Mouse (Mus musculus) megakaryocyte progenitor cell, adult 5-6 weeks (primary cell): ENCODE measurements at regions not wholly inside any gene's neighbourhood (a gene's known extent, or its start where the extent isn't known, plus 50 kb on each side); places are given as distances from the start of the nearest gene placed in this dataset.

ENCODE experiments used
- ATAC-seq: replicated peaks from 2 replicates; pipeline ENCODE4 v1.8.0; 2016; ENCODE audit warnings: mild to moderate bottlenecking, moderate TSS enrichment, inconsistent platforms; ENCODE audit not compliant: poor library complexity

GRCm38 (mm10) chr4:56686141-56686540, 53.7 kb upstream of the Gm26657 start:
- no peak for ATAC-seq

- ATAC-seq: no peak
Measured at GRCm38 (mm10) chr4:56685696-56686095, 54.2 kb upstream of the Gm26657 start.

GRCm38 (mm10) chr4:56685123-56685522, 54.7 kb upstream of the Gm26657 start:
- peak; percentile 98 for ATAC-seq

- no peak for ATAC-seq
Measured at GRCm38 (mm10) chr4:56684031-56684430, 55.8 kb upstream of the Gm26657 start.

- ATAC-seq: peak; percentile 37; the same call in 1 of the 2 replicates
Measured at GRCm38 (mm10) chr4:56681121-56681520, 58.7 kb upstream of the Gm26657 start.

- ATAC-seq: no peak
Measured at GRCm38 (mm10) chr4:56673868-56674267, 66.0 kb upstream of the Gm26657 start.

GRCm38 (mm10) chr4:56664921-56665320, 74.9 kb upstream of the Gm26657 start:
- ATAC-seq: no peak

- ATAC-seq: no peak
Measured at GRCm38 (mm10) chr4:56661816-56662215, 78.1 kb upstream of the Gm26657 start.

GRCm38 (mm10) chr4:56657046-56657445, 82.8 kb upstream of the Gm26657 start:
- ATAC-seq: no peak

- ATAC-seq: no peak
Measured at GRCm38 (mm10) chr4:56654327-56654726, 85.5 kb upstream of the Gm26657 start.

- ATAC-seq: no peak
Measured at GRCm38 (mm10) chr4:56652819-56653218, 87.1 kb upstream of the Gm26657 start.

GRCm38 (mm10) chr4:56649731-56650130, 90.1 kb upstream of the Gm26657 start:
- ATAC-seq: no peak

- ATAC-seq: no peak
Measured at GRCm38 (mm10) chr4:56643999-56644962, 95.6 kb upstream of the Gm26657 start.

- ATAC-seq: no peak
Measured at GRCm38 (mm10) chr4:56643491-56643890, 96.4 kb upstream of the Gm26657 start.

GRCm38 (mm10) chr4:56639709-56640108, 100.2 kb upstream of the Gm26657 start:
- no peak for ATAC-seq

GRCm38 (mm10) chr4:56638704-56639478, 101.0 kb upstream of the Gm26657 start:
- ATAC-seq: no peak

GRCm38 (mm10) chr4:56636265-56636664, 103.6 kb upstream of the Gm26657 start:
- ATAC-seq: no peak

- no peak for ATAC-seq
Measured at GRCm38 (mm10) chr4:56633528-56633927, 106.3 kb upstream of the Gm26657 start.

GRCm38 (mm10) chr4:56630251-56630650, 109.6 kb upstream of the Gm26657 start:
- ATAC-seq: no peak

GRCm38 (mm10) chr4:56627206-56627605, 112.7 kb upstream of the Gm26657 start:
- ATAC-seq: no peak

GRCm38 (mm10) chr4:56621782-56622181, 118.1 kb upstream of the Gm26657 start:
- no peak for ATAC-seq

- ATAC-seq: no peak
Measured at GRCm38 (mm10) chr4:56621356-56621755, 118.5 kb upstream of the Gm26657 start.
